Mouse (Mus musculus) hindbrain, postnatal 0 days (tissue): ENCODE measurements around the gene Btg1-ps1. TPM values are rescaled to one million over a fixed set of nuclear protein-coding genes. Genes with fewer than 3 reads are reported as not detected.
A peak's percentile ranks its signal among the peaks of the same experiment; 100 is the strongest.
"Not testable (repeated sequence)": the region's sequence is repeated elsewhere in the genome, so short reads cannot be mapped to it uniquely, and the experiment has no call there.

Experiments
- ATAC-seq: fragments of 200-750 bp; cut with Nextera tagmentation; 2 replicates; pipeline ENCODE4 v1.8.0; 2017; ENCODE audit warnings: mild to moderate bottlenecking, moderate TSS enrichment, moderate library complexity
- DNase-seq: peaks from one replicate; pipeline ENCODE4 v3.0.0-alpha.2; 2015; ENCODE audit warnings: low spot score
- H3K27ac ChIP-seq: fragments of 300-500 bp; sonication (generic); 2 replicates; pipeline ENCODE4 v1.5.1; 2014; ENCODE audit warnings: mild to moderate bottlenecking
- H3K27me3 ChIP-seq: fragments of 300-500 bp; sonication (generic); 2 replicates; pipeline ENCODE4 v1.6.1; 2014; ENCODE audit warnings: low read length, mixed read lengths; ENCODE audit not compliant: insufficient read depth
- H3K36me3 ChIP-seq: fragments of 300-500 bp; sonication (generic); 2 replicates; pipeline ENCODE4 v1.6.1; 2014; ENCODE audit warnings: low read length, mixed read lengths; ENCODE audit not compliant: insufficient read depth
- H3K4me1 ChIP-seq: fragments of 300-500 bp; sonication (generic); 2 replicates; pipeline ENCODE4 v1.6.1; 2014; ENCODE audit warnings: antibody characterized with exemption, low read length, mixed read lengths; ENCODE audit not compliant: insufficient read depth
- H3K4me2 ChIP-seq: fragments of 300-500 bp; sonication (generic); 2 replicates; pipeline ENCODE4 v1.6.1; 2014; ENCODE audit warnings: low read depth, mild to moderate bottlenecking, low read length, moderate library complexity, mixed read lengths
- H3K4me3 ChIP-seq: fragments of 300-500 bp; sonication (generic); 2 replicates; pipeline ENCODE4 v1.5.1; 2014; ENCODE audit warnings: low read length
- H3K9ac ChIP-seq: fragments of 300-500 bp; sonication (generic); replicated peaks from 2 replicates; pipeline ENCODE4 v1.6.1; 2014; ENCODE audit warnings: mild to moderate bottlenecking, low read length, moderate library complexity, mixed read lengths
- H3K9me3 ChIP-seq: fragments of 300-500 bp; sonication (generic); 2 replicates; pipeline ENCODE4 v1.6.1; 2016; ENCODE audit warnings: low read length, mixed read lengths
- CTCF ChIP-seq: IDR thresholded peaks from 2 replicates; pipeline ENCODE4 v1.5.1; 2016; ENCODE audit warnings: antibody characterized with exemption, control low read depth, low read depth
- WGBS: fragments of 180-500 bp; shearing (Covaris S2); extraction: QIAGEN DNeasy Blood & Tissue Kit; methylation state at CpG from one replicate; pipeline ENCODE4 v1.1.7; 2014; 5-methylcytosine and 5-hydroxymethylcytosine counted together
- polyA plus RNA-seq: library from polyadenylated mRNA; unstranded; fragments of >200 nt; fragmentation: Nextera tagmentation; extraction: Ambion mirVana; gene quantifications from 2 replicates; pipeline ENCODE4 v1.2.1, GENCODE M21; 2015
- total RNA-seq: library from RNA; depleted of rRNA; stranded (reverse); fragments of >200 nt; gene quantifications from 2 replicates; pipeline ENCODE4 v1.2.3, GENCODE M21; 2014; rRNA removed

The Btg1-ps1 gene
- total RNA-seq (not detected in 2 replicates), polyA plus RNA-seq (not detected in 2 replicates)

GRCm38 (mm10) chrX:38018597-38018996 is at the start of gene Btg1-ps1:
Gene Btg1-ps1 (minus strand): TSS chrX:38018815.
- not testable (repeated sequence) for ATAC-seq, H3K27me3 ChIP-seq, DNase-seq

DNA sequence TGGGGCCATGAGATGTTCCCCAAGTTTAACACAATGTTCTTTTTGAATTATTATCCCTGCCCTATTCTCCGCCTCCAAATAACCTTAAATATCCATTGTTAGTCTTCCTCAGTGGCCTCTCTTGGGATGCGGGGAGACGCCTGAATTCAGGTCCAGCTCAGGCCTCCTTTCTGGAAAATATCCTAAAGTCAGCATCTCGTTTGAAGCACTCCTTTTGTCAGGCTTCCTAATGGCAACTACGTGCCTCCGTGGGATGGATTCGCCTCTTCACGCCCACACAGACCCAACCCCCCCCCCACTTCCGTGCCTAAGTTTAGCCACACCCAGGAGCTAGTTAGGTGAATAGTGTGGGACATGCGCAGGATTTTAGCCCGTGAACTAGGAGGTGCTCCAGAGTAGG is 47.6 kb upstream of the Btg1-ps1 start, which contains the start of gene Rhox10:
Gene Rhox10, plus strand, starts transcription at position 301 of the 400 bp plus-strand sequence.
- ATAC-seq (no peak), DNase-seq (no peak)
- no peaks in the 10 kb centered on the region for H3K4me1 ChIP-seq
- no peak within 1 kb of the TSS for H3K4me2 ChIP-seq
- no peak within 1 kb of the TSS for H3K9ac ChIP-seq
- H3K9me3 ChIP-seq = no peaks in the 10 kb centered on the region
- no peaks in the 10 kb centered on the region for H3K36me3 ChIP-seq
- no peaks in the 10 kb centered on the region for H3K27me3 ChIP-seq
- 89% methylated on average over 11 of the region's 11 CpGs for WGBS
- no peak for TF ChIP-seq CTCF
- no peak within 1 kb of the TSS for H3K4me3 ChIP-seq
- no peak within 1 kb of the TSS for H3K27ac ChIP-seq

More at GRCm38 (mm10) chrX:38018597-38018996, at the start of gene Btg1-ps1:
- not testable (repeated sequence) for H3K4me2 ChIP-seq, H3K9me3 ChIP-seq, H3K4me3 ChIP-seq, H3K36me3 ChIP-seq, H3K27ac ChIP-seq, H3K9ac ChIP-seq, H3K4me1 ChIP-seq

- Histone ChIP-seq H3K4me1 (no peaks in the 10 kb centered on the region), H3K27me3 (no peaks in the 10 kb centered on the region), H3K27ac (no peak overlapping the region), H3K4me3 (no peak overlapping the region), H3K9ac (no peak overlapping the region), H3K4me2 (no peak overlapping the region), H3K9me3 (no peaks in the 10 kb centered on the region), H3K36me3 (no peaks in the 10 kb centered on the region)
- TF ChIP-seq CTCF = peak; percentile 52
- peak; percentile 32 for DNase-seq
- no peak for ATAC-seq
- WGBS = 0% methylated on average over 1 of the region's 1 CpGs
Measured at GRCm38 (mm10) chrX:38061544-38061943, 42.9 kb upstream of the Btg1-ps1 start.

GRCm38 (mm10) chrX:38043014-38043413 is 24.4 kb upstream of the Btg1-ps1 start, which contains the start of gene Btg1-ps2:
Gene Btg1-ps2 (minus strand): TSS chrX:38043114.
- not testable (repeated sequence) for H3K4me3 ChIP-seq, DNase-seq, H3K9ac ChIP-seq, H3K27ac ChIP-seq, H3K27me3 ChIP-seq, H3K4me1 ChIP-seq, ATAC-seq, H3K9me3 ChIP-seq, H3K36me3 ChIP-seq, H3K4me2 ChIP-seq

- Histone ChIP-seq H3K4me2 (no peak overlapping the region), H3K36me3 (no peaks in the 10 kb centered on the region), H3K9me3 (no peaks in the 10 kb centered on the region), H3K27ac (no peak overlapping the region), H3K9ac (no peak overlapping the region), H3K27me3 (no peaks in the 10 kb centered on the region), H3K4me1 (no peaks in the 10 kb centered on the region), H3K4me3 (no peak overlapping the region)
- DNase-seq = no peak
- TF ChIP-seq CTCF = no peak
- WGBS = 92% methylated on average over 5 of the region's 5 CpGs
- ATAC-seq = no peak
Measured at GRCm38 (mm10) chrX:38039666-38040065, 21.1 kb upstream of the Btg1-ps1 start.

- 73% methylated on average over 2 of the region's 2 CpGs for WGBS
- no peak for TF ChIP-seq CTCF
- no peak overlapping the region for H3K9ac ChIP-seq
- H3K27ac ChIP-seq = no peak overlapping the region
- H3K36me3 ChIP-seq = no peaks in the 10 kb centered on the region
- ATAC-seq (no peak), DNase-seq (no peak)
- no peaks in the 10 kb centered on the region for H3K9me3 ChIP-seq
- H3K4me3 ChIP-seq = no peak overlapping the region
- H3K4me1 ChIP-seq = no peaks in the 10 kb centered on the region
- no peak overlapping the region for H3K4me2 ChIP-seq
- no peaks in the 10 kb centered on the region for H3K27me3 ChIP-seq
Measured at GRCm38 (mm10) chrX:38033841-38034240, 15.2 kb upstream of the Btg1-ps1 start.

DNA sequence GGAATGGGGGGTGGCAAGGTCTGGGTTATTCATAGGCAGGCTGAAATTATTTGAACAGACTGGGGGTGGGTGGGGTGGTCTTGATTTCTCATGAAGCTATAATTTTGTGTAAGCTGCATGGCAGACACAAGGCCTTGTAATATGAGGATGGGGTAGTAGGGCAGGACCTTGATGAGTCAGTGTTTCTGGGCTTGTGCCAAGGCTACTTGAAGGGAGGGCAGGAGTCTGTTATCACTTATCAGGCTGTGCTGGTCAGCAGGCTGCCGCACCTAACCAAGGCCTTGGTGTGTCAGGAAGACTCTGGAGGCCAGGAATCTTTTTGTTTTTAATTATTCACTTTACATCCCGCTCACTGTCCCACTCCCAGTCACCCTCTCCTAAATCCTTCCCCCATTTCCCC is 9.9 kb downstream of the Btg1-ps1 start:
- Histone ChIP-seq H3K4me3 (no peak overlapping the region), H3K9ac (no peak overlapping the region), H3K27me3 (no peaks in the 10 kb centered on the region), H3K4me2 (no peak overlapping the region), H3K27ac (no peak overlapping the region), H3K4me1 (no peaks in the 10 kb centered on the region), H3K36me3 (no peaks in the 10 kb centered on the region), H3K9me3 (no peaks in the 10 kb centered on the region)
- ATAC-seq (no peak), DNase-seq (no peak)
- 73% methylated on average over 2 of the region's 2 CpGs for WGBS
- no peak for TF ChIP-seq CTCF

Other genes starting within 250 kb of the Btg1-ps1 start
- not detected in 2 replicates for gene Rhox5, start 214.0 kb downstream of the Btg1-ps1 start, total RNA-seq
- 0.71 and 1.00 TPM in 2 replicates for gene Rhox5, start 214.0 kb downstream of the Btg1-ps1 start, polyA plus RNA-seq
- not detected in 2 replicates for gene Rhox6, start 191.9 kb downstream of the Btg1-ps1 start, total RNA-seq
- gene Rhox6, start 191.9 kb downstream of the Btg1-ps1 start, polyA plus RNA-seq = not detected in 2 replicates
- gene Rhox7a, start 187.1 kb downstream of the Btg1-ps1 start, total RNA-seq = not detected in 2 replicates
- gene Rhox7a, start 187.1 kb downstream of the Btg1-ps1 start, polyA plus RNA-seq = not detected in 2 replicates
- gene Rhox8, start 139.9 kb downstream of the Btg1-ps1 start, total RNA-seq = not detected in 2 replicates
- not detected in 2 replicates for gene Rhox8, start 139.9 kb downstream of the Btg1-ps1 start, polyA plus RNA-seq
- not detected in 2 replicates for gene Rhox7b, start 121.6 kb downstream of the Btg1-ps1 start, total RNA-seq
- gene Rhox7b, start 121.6 kb downstream of the Btg1-ps1 start, polyA plus RNA-seq = not detected in 2 replicates
- not detected in 2 replicates for gene Rhox9, start 117.0 kb downstream of the Btg1-ps1 start, total RNA-seq
- not detected in 2 replicates for gene Rhox9, start 117.0 kb downstream of the Btg1-ps1 start, polyA plus RNA-seq
- gene Btg1-ps2, start 24.3 kb upstream of the Btg1-ps1 start, total RNA-seq = not detected in 2 replicates
- gene Btg1-ps2, start 24.3 kb upstream of the Btg1-ps1 start, polyA plus RNA-seq = not detected in 2 replicates
- gene Rhox10, start 47.7 kb upstream of the Btg1-ps1 start, total RNA-seq = not detected in 2 replicates
- not detected in 2 replicates for gene Rhox10, start 47.7 kb upstream of the Btg1-ps1 start, polyA plus RNA-seq
- gene Rhox11, start 66.3 kb upstream of the Btg1-ps1 start, total RNA-seq = not detected in 2 replicates
- not detected in 2 replicates for gene Rhox11, start 66.3 kb upstream of the Btg1-ps1 start, polyA plus RNA-seq
- not detected in 2 replicates for gene Rhox12, start 92.1 kb upstream of the Btg1-ps1 start, total RNA-seq
- gene Rhox12, start 92.1 kb upstream of the Btg1-ps1 start, polyA plus RNA-seq = not detected in 2 replicates
- not detected in 2 replicates for gene Rhox13, start 102.4 kb upstream of the Btg1-ps1 start, total RNA-seq
- not detected in 2 replicates for gene Rhox13, start 102.4 kb upstream of the Btg1-ps1 start, polyA plus RNA-seq
- 20.5 and 26.8 TPM in 2 replicates for gene Zbtb33, start 171.0 kb upstream of the Btg1-ps1 start, total RNA-seq
- 3.0 and 3.3 TPM in 2 replicates for gene Zbtb33, start 171.0 kb upstream of the Btg1-ps1 start, polyA plus RNA-seq
- 41.4 and 48.4 TPM in 2 replicates for gene Tmem255a, start 233.6 kb upstream of the Btg1-ps1 start, total RNA-seq
- 37.3 and 38.5 TPM in 2 replicates for gene Tmem255a, start 233.6 kb upstream of the Btg1-ps1 start, polyA plus RNA-seq